Comparison of ENCODE assay signal across 31 mouse cellular contexts in genomic region chr19:8875031-8875430, GRCm38 (mm10). TPM values are rescaled to one million over a fixed set of nuclear protein-coding genes. Genes with fewer than 3 reads are reported as not detected.
A peak's percentile ranks its signal among the peaks of the same experiment; 100 is the strongest.
DNase-seq lines count a peak whose midpoint lies in the region; ATAC-seq and TF ChIP-seq lines count a peak whose summit lies in the region.
"Had no signal": no experiment of that assay in that cellular context is flagged by ENCODE, and none has a peak within 500 bp of the region (broad histone marks: within the 10 kb centered on the region; RNA-seq: fewer than 3 reads in every experiment).

No protein-coding gene starts in this region.

- peaks cover 49% of the 10 kb centered on the region for H3K36me3 ChIP-seq in liver, embryonic 15.5 days (replicated peaks)
- peaks cover 34% of the 10 kb centered on the region for H3K36me3 ChIP-seq in liver, postnatal 0 days (replicated peaks; ENCODE audit: insufficient read depth, low read length)
- H3K36me3 ChIP-seq in stomach, postnatal 0 days (ENCODE audit: control insufficient read depth, insufficient read depth, low read length) = peaks cover 27% of the 10 kb centered on the region

- WGBS in liver, embryonic 15.5 days (ENCODE audit: insufficient replicate concordance) = 87% methylated on average over 7 of the region's 7 CpGs
- WGBS in liver, postnatal 0 days (ENCODE audit: insufficient replicate concordance) = 89% methylated on average over 7 of the region's 7 CpGs
- 73% methylated on average over 7 of the region's 7 CpGs for WGBS in stomach, postnatal 0 days

- no peak overlapping the region for H3K4me2 ChIP-seq in liver, embryonic 15.5 days
- H3K4me2 ChIP-seq in liver, postnatal 0 days (ENCODE audit: low read depth, low read length) = no peak overlapping the region
- H3K4me2 ChIP-seq in stomach, postnatal 0 days (replicated peaks; ENCODE audit: low read depth) = no peak overlapping the region
- H3K4me2 ChIP-seq: forebrain, embryonic 13.5 days; heart, embryonic 13.5 days; hindbrain, embryonic 12.5 days; hindbrain, embryonic 15.5 days had no signal

- no peak overlapping the region for H3K4me3 ChIP-seq in liver, embryonic 15.5 days (replicated peaks)
- no peak overlapping the region for H3K4me3 ChIP-seq in liver, postnatal 0 days (ENCODE audit: low read depth, low read length)
- no peak overlapping the region for H3K4me3 ChIP-seq in stomach, postnatal 0 days (ENCODE audit: low read depth, low read length)
- H3K4me3 ChIP-seq: forebrain, embryonic 10.5 days; forebrain, embryonic 13.5 days; heart, adult 2 months; heart, embryonic 10.5 days; heart, embryonic 13.5 days; hindbrain, embryonic 12.5 days; hindbrain, embryonic 15.5 days had no signal

- peak overlapping the region; percentile 34; the same call in 1 of the 2 replicates for H3K27ac ChIP-seq in liver, embryonic 15.5 days (replicated peaks)
- H3K27ac ChIP-seq in liver, postnatal 0 days (ENCODE audit: low read depth) = no peak overlapping the region
- H3K27ac ChIP-seq in stomach, postnatal 0 days (replicated peaks) = peak overlapping the region; percentile 78
- H3K27ac ChIP-seq: forebrain, embryonic 10.5 days; forebrain, embryonic 13.5 days; heart, adult 2 months; heart, embryonic 10.5 days; heart, embryonic 13.5 days; hindbrain, embryonic 12.5 days; hindbrain, embryonic 15.5 days had no signal

- no peaks in the 10 kb centered on the region for H3K9me3 ChIP-seq in liver, embryonic 15.5 days (replicated peaks)
- no peaks in the 10 kb centered on the region for H3K9me3 ChIP-seq in liver, postnatal 0 days (ENCODE audit: low read length)
- no peaks in the 10 kb centered on the region for H3K9me3 ChIP-seq in stomach, postnatal 0 days (ENCODE audit: control insufficient read depth, low read length)
- H3K9me3 ChIP-seq: forebrain, embryonic 10.5 days; forebrain, embryonic 13.5 days; heart, embryonic 10.5 days; heart, embryonic 13.5 days; hindbrain, embryonic 12.5 days; hindbrain, embryonic 15.5 days had no signal

- no peak for ATAC-seq in liver, embryonic 15.5 days (ENCODE audit: insufficient read depth)
- ATAC-seq in liver, postnatal 0 days = no peak
- ATAC-seq in stomach, postnatal 0 days (ENCODE audit: low FRiP score, low TSS enrichment) = no peak
- ATAC-seq: CD4-positive, CD25-positive, alpha-beta regulatory T cell, adult 4 months; forebrain, embryonic 13.5 days; forebrain, embryonic 16.5 days had no signal

- intact Hi-C loops in heart, postnatal 25 days (cut with DNase I) = no loop called here

- no peak for TF ChIP-seq CTCF in liver, postnatal 0 days (IDR thresholded peaks at IDR 0.05; ENCODE audit: low read depth)
- TF ChIP-seq CTCF in stomach, postnatal 0 days (IDR thresholded peaks at IDR 0.05; ENCODE audit: low read depth) = no peak

- no peak for TF ChIP-seq EP300 in liver, postnatal 0 days (IDR thresholded peaks at IDR 0.05; ENCODE audit: low read depth)
- TF ChIP-seq EP300 in stomach, postnatal 0 days (optimal IDR thresholded peaks at IDR 0.05) = no peak

- H3K27me3 ChIP-seq in liver, embryonic 15.5 days = no peaks in the 10 kb centered on the region
- H3K27me3 ChIP-seq in liver, postnatal 0 days (ENCODE audit: insufficient read depth, low read length) = no peaks in the 10 kb centered on the region
- no peaks in the 10 kb centered on the region for H3K27me3 ChIP-seq in stomach, postnatal 0 days (ENCODE audit: control insufficient read depth, insufficient read depth, low read length)
- H3K27me3 ChIP-seq: forebrain, embryonic 13.5 days; heart, embryonic 13.5 days; hindbrain, embryonic 12.5 days; hindbrain, embryonic 15.5 days had no signal

- peaks cover 49% of the 10 kb centered on the region for H3K4me1 ChIP-seq in liver, embryonic 15.5 days (replicated peaks)
- H3K4me1 ChIP-seq in liver, postnatal 0 days (ENCODE audit: insufficient read depth) = peaks cover 16% of the 10 kb centered on the region
- 0 out of 2 replicates have a peak, but pooled peaks cover 6% of the 10 kb centered on the region for H3K4me1 ChIP-seq in stomach, postnatal 0 days (replicated peaks; ENCODE audit: control insufficient read depth, insufficient read depth)

- peak; percentile 88 for DNase-seq in heart, adult 11 months
- DNase-seq in heart, postnatal 25 days (ENCODE audit: low spot score) = no peak
- no peak for DNase-seq in liver, postnatal 0 days
- DNase-seq in stomach, postnatal 0 days (ENCODE audit: low spot score) = peak; percentile 40
- DNase-seq in ovary, postnatal 14 days (ENCODE audit: low spot score) = no peak
- DNase-seq: adrenal gland, adult 2 months; adrenal gland, postnatal 14 days; cerebellum, adult 11 months; cerebellum, adult 2 months; cerebellum, postnatal 10 days; gastrocnemius, postnatal 25 days; heart, adult 2 months; heart, postnatal 14 days had no signal

- H3K9ac ChIP-seq in liver, embryonic 15.5 days = no peak overlapping the region
- no peak overlapping the region for H3K9ac ChIP-seq in liver, postnatal 0 days (replicated peaks)
- no peak overlapping the region for H3K9ac ChIP-seq in stomach, postnatal 0 days (ENCODE audit: low read length)
- H3K9ac ChIP-seq: forebrain, embryonic 13.5 days; heart, embryonic 13.5 days; hindbrain, embryonic 12.5 days; hindbrain, embryonic 15.5 days had no signal

RNA-seq across cellular contexts. Expression of gene Ubxn1, which starts 3.7 kb away (rescaled TPM):
- total RNA-seq in heart, postnatal 25 days (2021) = 100 to 1,000 TPM; 113 to 124 TPM
- polyA plus RNA-seq in liver, embryonic 15.5 days (2015; fragmentation: Nextera tagmentation; extraction: Ambion mirVana) = 90.4 and 96.5 TPM in 2 replicates
- polyA plus RNA-seq in liver, postnatal 0 days (2015; fragmentation: Nextera tagmentation; extraction: Ambion mirVana) = 147 TPM in 2 replicates
- 195 TPM in 2 replicates for polyA plus RNA-seq in stomach, postnatal 0 days (2015; fragmentation: Nextera tagmentation; extraction: Ambion mirVana)

RNA-seq across cellular contexts. Expression of gene Uqcc3, which starts 5.7 kb away (rescaled TPM):
- total RNA-seq in heart, postnatal 25 days (2021) = 10 to 100 TPM; 59.3 to 60.1 TPM
- 29.6 and 29.8 TPM in 2 replicates for polyA plus RNA-seq in liver, embryonic 15.5 days (2015; fragmentation: Nextera tagmentation; extraction: Ambion mirVana)
- 48.6 and 52.6 TPM in 2 replicates for polyA plus RNA-seq in liver, postnatal 0 days (2015; fragmentation: Nextera tagmentation; extraction: Ambion mirVana)
- polyA plus RNA-seq in stomach, postnatal 0 days (2015; fragmentation: Nextera tagmentation; extraction: Ambion mirVana) = 81.2 and 85.2 TPM in 2 replicates

RNA-seq across cellular contexts. Expression of gene Lbhd1, which starts 8.5 kb away (rescaled TPM):
- total RNA-seq in heart, postnatal 25 days (2021) = 1 to 10 TPM; 1.4 to 5.9 TPM
- 22.5 and 42.9 TPM in 2 replicates for polyA plus RNA-seq in liver, embryonic 15.5 days (2015; fragmentation: Nextera tagmentation; extraction: Ambion mirVana)
- polyA plus RNA-seq in liver, postnatal 0 days (2015; fragmentation: Nextera tagmentation; extraction: Ambion mirVana) = 27.5 and 31.3 TPM in 2 replicates
- 47.2 and 47.8 TPM in 2 replicates for polyA plus RNA-seq in stomach, postnatal 0 days (2015; fragmentation: Nextera tagmentation; extraction: Ambion mirVana)

RNA-seq across cellular contexts. Expression of gene Gm49403, which starts 8.7 kb away (rescaled TPM):
- total RNA-seq in heart, postnatal 25 days (2021) = not detected
- not detected in 2 replicates for polyA plus RNA-seq in liver, embryonic 15.5 days (2015; fragmentation: Nextera tagmentation; extraction: Ambion mirVana)
- polyA plus RNA-seq in liver, postnatal 0 days (2015; fragmentation: Nextera tagmentation; extraction: Ambion mirVana) = not detected in 2 replicates
- polyA plus RNA-seq in stomach, postnatal 0 days (2015; fragmentation: Nextera tagmentation; extraction: Ambion mirVana) = not detected in 2 replicates
- total RNA-seq: adrenal gland, adult 2 months; adrenal gland, postnatal 14 days; adrenal gland, postnatal 4 days; gastrocnemius, adult 8-10 months; gastrocnemius, postnatal 25 days; heart, adult 2 months; heart, postnatal 14 days; hematopoietic stem cell, adult 5-6 weeks; MEL had no signal
- polyA plus RNA-seq: adrenal gland, adult 2 months; C2C12; CD4-positive, CD25-positive, alpha-beta regulatory T cell, adult 4 months; cerebellum, adult 2 months; embryonic facial prominence, embryonic 11.5 days; embryonic facial prominence, embryonic 14.5 days; forebrain, embryonic 10.5 days; forebrain, embryonic 13.5 days; forebrain, embryonic 16.5 days; gonadal fat pad, adult 2 months; heart, adult 2 months; heart, embryonic 10.5 days; heart, embryonic 13.5 days; heart, embryonic 16.5 days; hindbrain, embryonic 12.5 days; hindbrain, embryonic 15.5 days had no signal

RNA-seq across cellular contexts. Expression of gene 1810009A15Rik, which starts 13.6 kb away (rescaled TPM):
- total RNA-seq in heart, postnatal 25 days (2021) = 10 to 100 TPM; 17.6 to 19.8 TPM
- polyA plus RNA-seq in liver, embryonic 15.5 days (2015; fragmentation: Nextera tagmentation; extraction: Ambion mirVana) = 46.8 and 49.0 TPM in 2 replicates
- 30.5 and 32.5 TPM in 2 replicates for polyA plus RNA-seq in liver, postnatal 0 days (2015; fragmentation: Nextera tagmentation; extraction: Ambion mirVana)
- polyA plus RNA-seq in stomach, postnatal 0 days (2015; fragmentation: Nextera tagmentation; extraction: Ambion mirVana) = 48.2 and 49.9 TPM in 2 replicates

Comparison
In these comparisons a context has a peak if more than half of its experiments do, and no peak if none do; other contexts are left out.
1. DNase-seq: peak in heart, adult 11 months (single experiment) and stomach, postnatal 0 days (single experiment); none in heart, postnatal 25 days (single experiment), liver, postnatal 0 days (single experiment) and ovary, postnatal 14 days (single experiment).